Comparison of ENCODE assay signal across 9 mouse cellular contexts in the genomic region with DNA sequence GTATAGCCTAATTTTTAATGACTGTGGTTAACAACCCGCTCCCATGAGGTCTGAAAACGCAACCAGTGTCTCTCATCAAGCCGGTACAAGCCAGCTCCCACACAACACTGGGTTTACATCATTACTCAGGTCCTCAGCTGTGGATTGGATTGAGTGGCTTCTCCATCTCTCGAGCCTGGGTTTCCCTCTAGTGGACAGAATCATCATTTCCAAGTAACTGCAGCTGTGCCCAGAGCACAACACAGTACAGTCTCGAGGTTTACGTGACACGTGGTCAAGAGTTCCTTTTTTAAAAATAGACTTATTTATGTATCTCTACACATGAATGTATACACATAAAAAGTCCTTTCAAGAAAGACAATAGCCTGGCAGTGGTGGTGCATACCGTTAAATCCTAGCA. TPM values are rescaled to one million over a fixed set of nuclear protein-coding genes. Genes with fewer than 3 reads are reported as not detected.
DNase-seq lines count a peak whose midpoint lies in the region; ATAC-seq and TF ChIP-seq lines count a peak whose summit lies in the region.
"Had no signal": no experiment of that assay in that cellular context is flagged by ENCODE, and none has a peak within 500 bp of the region (broad histone marks: within the 10 kb centered on the region; RNA-seq: fewer than 3 reads in every experiment).

No protein-coding gene starts in this region.

- WGBS in forebrain, embryonic 13.5 days = 41% methylated on average over 8 of the region's 8 CpGs
- 34% methylated on average over 8 of the region's 8 CpGs for WGBS in hindbrain, embryonic 15.5 days

- peak; percentile 56 to 98 for TF ChIP-seq CTCF in CH12.LX (conservative IDR thresholded peaks at IDR 0.05 in 1 of 2, IDR thresholded peaks at IDR 0.05 in 1 of 2; ENCODE audit: low read depth in 2 of 2, low read length in 2 of 2)

- peak; percentile 100 for TF ChIP-seq RAD21 in CH12.LX (IDR thresholded peaks at IDR 0.05; ENCODE audit: low read depth, low read length)

- no peaks in the 10 kb centered on the region for H3K79me2 ChIP-seq in CH12.LX (replicated peaks; ENCODE audit: control insufficient read depth, extremely low read depth, insufficient read depth, poor library complexity, severe bottlenecking)

- H3K4me1 ChIP-seq in CH12.LX (ENCODE audit: control insufficient read depth in 1 of 2, insufficient read depth in 2 of 2) = peaks cover 0 to 4% of the 10 kb centered on the region in 2 experiments; a peak in 1 of 4 replicates
- peaks cover 9% of the 10 kb centered on the region for H3K4me1 ChIP-seq in forebrain, embryonic 13.5 days
- peaks cover 12% of the 10 kb centered on the region for H3K4me1 ChIP-seq in hindbrain, embryonic 15.5 days (replicated peaks)
- H3K4me1 ChIP-seq: liver, embryonic 15.5 days had no signal

- ATAC-seq in forebrain, embryonic 13.5 days = peak; percentile 92
- ATAC-seq in hindbrain, embryonic 15.5 days (ENCODE audit: low FRiP score, low read depth) = peak; percentile 90

- in situ Hi-C loops in CH12.LX (cut with MboI; ENCODE audit: low pct_ligation_motif_present, low pct_unique_long_range_greater_than_20kb, low sequenced_read_pairs) = loop anchor here (10.0 kb wide), 1 partner anchor 70 kb away; no protein-coding TSS in a partner anchor

- H3K4me3 ChIP-seq in CH12.LX (replicated peaks in 1 of 3; ENCODE audit: low read depth in 2 of 3, low read length in 2 of 3, poor library complexity in 1 of 3) = no peak overlapping the region
- H3K4me3 ChIP-seq in forebrain, embryonic 13.5 days = no peak overlapping the region
- H3K4me3 ChIP-seq in hindbrain, embryonic 15.5 days = no peak overlapping the region
- H3K4me3 ChIP-seq: liver, embryonic 15.5 days had no signal

- TF ChIP-seq EP300 in CH12.LX (IDR thresholded peaks at IDR 0.05; ENCODE audit: low read length) = no peak

- no peaks in the 10 kb centered on the region for H3K36me3 ChIP-seq in CH12.LX (replicated peaks in 1 of 2; ENCODE audit: control insufficient read depth in 1 of 2, insufficient read depth in 1 of 2, low read length in 1 of 2)
- H3K36me3 ChIP-seq in forebrain, embryonic 13.5 days (ENCODE audit: poor library complexity, severe bottlenecking) = no peaks in the 10 kb centered on the region
- no peaks in the 10 kb centered on the region for H3K36me3 ChIP-seq in hindbrain, embryonic 15.5 days
- H3K36me3 ChIP-seq: liver, embryonic 15.5 days had no signal

- H3K27me3 ChIP-seq in CH12.LX (replicated peaks) = no peaks in the 10 kb centered on the region
- peaks cover 13% of the 10 kb centered on the region for H3K27me3 ChIP-seq in forebrain, embryonic 13.5 days
- peaks cover 11% of the 10 kb centered on the region for H3K27me3 ChIP-seq in hindbrain, embryonic 15.5 days

- no peak overlapping the region for H3K9ac ChIP-seq in CH12.LX (ENCODE audit: insufficient read depth, low read depth)
- no peak overlapping the region for H3K9ac ChIP-seq in forebrain, embryonic 13.5 days
- H3K9ac ChIP-seq in hindbrain, embryonic 15.5 days = no peak overlapping the region
- H3K9ac ChIP-seq: liver, embryonic 15.5 days had no signal

- no peak for TF ChIP-seq POLR2A in CH12.LX (IDR thresholded peaks at IDR 0.05; ENCODE audit: low read depth, low read length)

- no peak overlapping the region for H3K27ac ChIP-seq in CH12.LX (ENCODE audit: insufficient read depth, low read depth)
- no peak overlapping the region for H3K27ac ChIP-seq in forebrain, embryonic 13.5 days
- no peak overlapping the region for H3K27ac ChIP-seq in hindbrain, embryonic 15.5 days (replicated peaks)
- H3K27ac ChIP-seq: liver, embryonic 15.5 days had no signal

- DNase-seq in CH12.LX (ENCODE audit: extremely low read depth) (peak; percentile 87), R1 (ENCODE audit: low read depth, low spot score) (peak; percentile 74)
- DNase-seq in layer of hippocampus, postnatal 14 days (ENCODE audit: low spot score in 2 of 2) = peak; percentile 59 to 87
- peak; percentile 61 for DNase-seq in lung, postnatal 14 days
- DNase-seq in right cerebral cortex, postnatal 36 days (ENCODE audit: low spot score in 2 of 2) = peak; percentile 61 to 69
- DNase-seq in urinary bladder, postnatal 25 days (ENCODE audit: low spot score) = no peak

- no peaks in the 10 kb centered on the region for H3K9me3 ChIP-seq in CH12.LX (replicated peaks; ENCODE audit: low read length)
- H3K9me3 ChIP-seq in forebrain, embryonic 13.5 days (replicated peaks) = no peaks in the 10 kb centered on the region
- no peaks in the 10 kb centered on the region for H3K9me3 ChIP-seq in hindbrain, embryonic 15.5 days
- H3K9me3 ChIP-seq: liver, embryonic 15.5 days had no signal

- dilution Hi-C loops in CH12.LX (cut with MboI; ENCODE audit: extremely low pct_ligation_motif_present, extremely low pct_unique_long_range_greater_than_20kb, low sequenced_read_pairs) = no loop called here

- no peak overlapping the region for H3K4me2 ChIP-seq in CH12.LX (ENCODE audit: insufficient read depth, low read depth, poor library complexity, severe bottlenecking)
- H3K4me2 ChIP-seq in forebrain, embryonic 13.5 days = no peak overlapping the region
- no peak overlapping the region for H3K4me2 ChIP-seq in hindbrain, embryonic 15.5 days
- H3K4me2 ChIP-seq: liver, embryonic 15.5 days had no signal

TF ChIP-seq in CH12.LX, 34 proteins besides CTCF, POLR2A, EP300 and RAD21:
- TF ChIP-seq ELF1 (IDR thresholded peaks at IDR 0.05; ENCODE audit: low read depth, low read length) (no peak), MXI1 (IDR thresholded peaks at IDR 0.05; ENCODE audit: low read depth, low read length) (peak; percentile 33; the same call in 1 of the 2 replicates), ZC3H11A (IDR thresholded peaks at IDR 0.05; ENCODE audit: low read depth, low read length) (peak; percentile 88), TCF12 (IDR thresholded peaks at IDR 0.05; ENCODE audit: low read depth, low read length) (peak; percentile 55; the same call in 1 of the 2 replicates), TBP (conservative IDR thresholded peaks at IDR 0.05; ENCODE audit: low read depth, low read length) (no peak), MAZ (IDR thresholded peaks at IDR 0.05; ENCODE audit: low read depth, low read length) (0 out of 2 replicates have a peak, but pooled peaks have one; percentile 10), MYC (IDR thresholded peaks at IDR 0.05; ENCODE audit: low read depth, low read length) (peak; percentile 94; the same call in 1 of the 2 replicates), BHLHE40 (IDR thresholded peaks at IDR 0.05; ENCODE audit: low read depth, low read length) (no peak), POLR2AphosphoS2 (IDR thresholded peaks at IDR 0.05; ENCODE audit: low read depth, low read length) (no peak), ZNF384 (IDR thresholded peaks at IDR 0.05; ENCODE audit: low read depth, low read length) (no peak), USF2 (conservative IDR thresholded peaks at IDR 0.05; ENCODE audit: low read depth, low read length) (peak; percentile 52; the same call in 1 of the 2 replicates), SMC3 (IDR thresholded peaks at IDR 0.05; ENCODE audit: low read depth, low read length) (peak; percentile 97), CHD1 (IDR thresholded peaks at IDR 0.05; ENCODE audit: low read depth, low read length) (no peak), IRF4 (IDR thresholded peaks at IDR 0.05; ENCODE audit: low read depth, low read length) (peak; percentile 61; the same call in 1 of the 2 replicates), NELFE (IDR thresholded peaks at IDR 0.05; ENCODE audit: low read depth, low read length) (peak; percentile 31; the same call in 1 of the 2 replicates), UBTF (IDR thresholded peaks at IDR 0.05; ENCODE audit: low read depth, low read length) (no peak), USF1 (IDR thresholded peaks at IDR 0.05; ENCODE audit: low read depth, low read length) (no peak; the same call in 1 of the 2 replicates), MEF2A (IDR thresholded peaks at IDR 0.05; ENCODE audit: borderline replicate concordance, low read depth, low read length) (no peak; the same call in 1 of the 2 replicates), MAX (IDR thresholded peaks at IDR 0.05; ENCODE audit: low read length) (peak; percentile 97), SIN3A (IDR thresholded peaks at IDR 0.05; ENCODE audit: low read length) (peak; percentile 51; the same call in 1 of the 2 replicates), ZKSCAN1 (IDR thresholded peaks at IDR 0.05; ENCODE audit: borderline replicate concordance, low read depth, low read length) (no peak)

RNA-seq across cellular contexts. Expression of a gene that starts 10.3 kb away (rescaled TPM):
- total RNA-seq in CH12.LX (2012; rRNA removed) = 0.46 and 0.51 TPM in 2 replicates
- total RNA-seq in CH12.LX (2014; rRNA removed) = 0.38 and 0.41 TPM in 2 replicates
- polyA plus RNA-seq in CH12.LX (2012; ENCODE audit: insufficient read length, low read depth) = 0.44 and 0.65 TPM in 2 replicates
- polyA plus RNA-seq in forebrain, embryonic 13.5 days (2015; fragmentation: Nextera tagmentation; extraction: Ambion mirVana) = 59.3 and 63.3 TPM in 2 replicates
- 63.0 and 66.3 TPM in 2 replicates for polyA plus RNA-seq in hindbrain, embryonic 15.5 days (2015; fragmentation: Nextera tagmentation; extraction: Ambion mirVana)
- total RNA-seq in layer of hippocampus, postnatal 14 days (2021) = 10 to 100 TPM; 41.7 to 47.2 TPM

RNA-seq across cellular contexts. Expression of a gene that starts 24.1 kb away (rescaled TPM):
- total RNA-seq in CH12.LX (2012; rRNA removed) = 17.3 and 29.8 TPM in 2 replicates
- total RNA-seq in CH12.LX (2014; rRNA removed) = 15.2 and 18.3 TPM in 2 replicates
- 13.0 and 17.4 TPM in 2 replicates for polyA plus RNA-seq in CH12.LX (2012; ENCODE audit: insufficient read length, low read depth)
- polyA plus RNA-seq in forebrain, embryonic 13.5 days (2015; fragmentation: Nextera tagmentation; extraction: Ambion mirVana) = 26.7 and 28.2 TPM in 2 replicates
- polyA plus RNA-seq in hindbrain, embryonic 15.5 days (2015; fragmentation: Nextera tagmentation; extraction: Ambion mirVana) = 28.8 and 32.3 TPM in 2 replicates
- 10 to 100 TPM; 71.2 to 86.1 TPM for total RNA-seq in layer of hippocampus, postnatal 14 days (2021)

RNA-seq across cellular contexts. Expression of a gene that starts 31.3 kb away (rescaled TPM):
- total RNA-seq in CH12.LX (2012; rRNA removed) (17.7 and 18.9 TPM in 2 replicates), CH12.LX (2014; rRNA removed) (21.3 and 21.9 TPM in 2 replicates)
- 19.8 and 22.2 TPM in 2 replicates for polyA plus RNA-seq in CH12.LX (2012; ENCODE audit: insufficient read length, low read depth)
- 26.0 and 31.9 TPM in 2 replicates for polyA plus RNA-seq in forebrain, embryonic 13.5 days (2015; fragmentation: Nextera tagmentation; extraction: Ambion mirVana)
- polyA plus RNA-seq in hindbrain, embryonic 15.5 days (2015; fragmentation: Nextera tagmentation; extraction: Ambion mirVana) = 21.6 and 21.7 TPM in 2 replicates
- total RNA-seq in layer of hippocampus, postnatal 14 days (2021) = 10 to 100 TPM; 25.2 to 27.6 TPM

Comparison
In these comparisons a context has a peak if more than half of its experiments do, and no peak if none do; other contexts are left out.
1. RNA of a gene that starts 10.3 kb away (polyA plus RNA-seq): 63.0 to 66.3 TPM in hindbrain, embryonic 15.5 days and 59.3 to 63.3 TPM in forebrain, embryonic 13.5 days; 0.44 to 0.65 TPM in CH12.LX; every median in the first group is over 10 times any median in the second.